Mouse (Mus musculus): ENCODE data around the gene Slit1. TPM values are rescaled to one million over a fixed set of nuclear protein-coding genes. Genes with fewer than 3 reads are reported as not detected.

Slit1 gene
- total and polyA plus RNA-seq, 3 experiments: 0.16 to 0.30 TPM; not detected in 1

DNA sequence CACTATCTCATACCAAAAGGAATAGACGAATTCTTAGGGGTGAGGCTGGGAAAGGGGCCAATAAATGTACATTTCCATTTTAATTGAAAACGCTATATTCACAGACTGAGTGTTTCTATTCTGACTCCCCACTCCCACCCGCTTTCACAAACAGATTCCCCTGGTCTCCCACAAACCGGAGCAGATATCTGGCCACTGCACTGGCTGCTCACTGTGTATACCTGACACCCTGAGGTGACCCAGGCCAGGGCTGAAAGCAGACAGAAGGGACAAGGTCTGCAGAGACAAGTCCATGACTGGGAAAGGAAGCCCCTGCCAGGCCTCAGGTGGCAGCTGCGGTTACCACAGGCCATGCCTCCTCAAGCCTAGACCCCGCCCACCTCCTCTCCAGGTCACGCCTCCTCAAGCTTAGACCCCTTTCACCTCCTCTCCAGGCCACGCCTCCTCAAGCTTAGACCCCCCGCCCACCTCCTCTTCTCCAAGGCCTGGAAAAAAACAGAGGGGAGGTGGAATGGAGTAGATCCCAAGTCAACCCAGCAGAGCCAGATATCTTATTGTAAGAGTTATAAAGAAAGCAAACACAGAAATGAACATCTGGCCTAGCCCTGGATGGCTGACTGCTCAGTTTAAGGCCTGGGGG is 18.5 kb downstream of the Slit1 start:
- no peak overlapping the region for H3K27ac ChIP-seq (ENCODE audit: insufficient read depth, low read depth)
- no peaks in the 10 kb centered on the region for H3K79me2 ChIP-seq (replicated peaks; ENCODE audit: control insufficient read depth, extremely low read depth, insufficient read depth, poor library complexity, severe bottlenecking)
- in situ Hi-C loops (cut with MboI; ENCODE audit: low pct_ligation_motif_present, low pct_unique_long_range_greater_than_20kb, low sequenced_read_pairs) (no loop called here), dilution Hi-C loops (cut with MboI; ENCODE audit: extremely low pct_ligation_motif_present, extremely low pct_unique_long_range_greater_than_20kb, low sequenced_read_pairs) (no loop called here)
- H3K9ac ChIP-seq (ENCODE audit: insufficient read depth, low read depth): no peak overlapping the region
- H3K4me2 ChIP-seq (ENCODE audit: insufficient read depth, low read depth, poor library complexity, severe bottlenecking): no peak overlapping the region
- H3K36me3 ChIP-seq (replicated peaks in 1 of 2; ENCODE audit: control insufficient read depth in 1 of 2, insufficient read depth in 1 of 2, low read length in 1 of 2): no peaks in the 10 kb centered on the region
- peak; percentile 21 for DNase-seq (ENCODE audit: extremely low read depth)
- no peak overlapping the region for H3K4me3 ChIP-seq (replicated peaks in 1 of 3; ENCODE audit: low read depth in 2 of 3, low read length in 2 of 3, poor library complexity in 1 of 3)
- peaks cover 7 to 10% of the 10 kb centered on the region in 2 experiments; a peak in 3 of 4 replicates for H3K4me1 ChIP-seq (ENCODE audit: control insufficient read depth in 1 of 2, insufficient read depth in 2 of 2)
- TF ChIP-seq MAZ (IDR thresholded peaks at IDR 0.05; ENCODE audit: low read depth, low read length) (0 out of 2 replicates have a peak, but pooled peaks have one; percentile 22), NELFE (IDR thresholded peaks at IDR 0.05; ENCODE audit: low read depth, low read length) (no peak)
- no peaks in the 10 kb centered on the region for H3K9me3 ChIP-seq (replicated peaks; ENCODE audit: low read length)
- H3K27me3 ChIP-seq (replicated peaks): peaks cover 36% of the 10 kb centered on the region

DNA sequence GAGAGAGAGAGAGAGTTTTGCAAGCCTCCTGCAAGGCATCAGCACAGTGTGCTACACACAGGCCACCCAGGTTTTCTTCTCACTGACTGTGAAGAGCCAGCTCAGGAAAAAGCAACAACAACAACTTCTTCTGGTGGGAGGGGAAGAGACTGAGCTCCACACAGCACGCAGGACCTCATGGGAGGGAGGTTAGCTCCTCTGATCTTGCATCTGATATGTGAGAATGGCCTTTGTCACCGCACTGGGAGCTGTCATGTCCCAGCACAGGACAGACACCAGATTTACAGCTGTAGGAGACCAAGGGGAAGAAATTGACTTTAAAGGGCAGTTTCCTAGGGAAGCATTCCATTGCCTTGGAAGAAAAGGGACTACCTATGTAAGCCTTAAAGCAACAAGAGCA is 20.1 kb downstream of the Slit1 start:
- Histone ChIP-seq H3K4me3 (replicated peaks in 1 of 3; ENCODE audit: low read depth in 2 of 3, low read length in 2 of 3, poor library complexity in 1 of 3) (no peak overlapping the region), H3K4me2 (ENCODE audit: insufficient read depth, low read depth, poor library complexity, severe bottlenecking) (no peak overlapping the region), H3K9ac (ENCODE audit: insufficient read depth, low read depth) (no peak overlapping the region), H3K4me1 (ENCODE audit: control insufficient read depth in 1 of 2, insufficient read depth in 2 of 2) (peaks cover 7 to 10% of the 10 kb centered on the region in 2 experiments; a peak in 3 of 4 replicates), H3K27me3 (replicated peaks) (peaks cover 26% of the 10 kb centered on the region), H3K79me2 (replicated peaks; ENCODE audit: control insufficient read depth, extremely low read depth, insufficient read depth, poor library complexity, severe bottlenecking) (no peaks in the 10 kb centered on the region), H3K27ac (ENCODE audit: insufficient read depth, low read depth) (no peak overlapping the region), H3K9me3 (replicated peaks; ENCODE audit: low read length) (no peaks in the 10 kb centered on the region), H3K36me3 (replicated peaks in 1 of 2; ENCODE audit: control insufficient read depth in 1 of 2, insufficient read depth in 1 of 2, low read length in 1 of 2) (no peaks in the 10 kb centered on the region)
- TF ChIP-seq USF1 (IDR thresholded peaks at IDR 0.05; ENCODE audit: low read depth, low read length): no peak
- no peak for TF ChIP-seq IRF4 (IDR thresholded peaks at IDR 0.05; ENCODE audit: low read depth, low read length)
- no peak for TF ChIP-seq MAFK (IDR thresholded peaks at IDR 0.05; ENCODE audit: insufficient replicate concordance, low read length)
- no peak for TF ChIP-seq RCOR1 (conservative IDR thresholded peaks at IDR 0.05; ENCODE audit: low read depth, low read length)
- TF ChIP-seq BHLHE40 (IDR thresholded peaks at IDR 0.05; ENCODE audit: low read depth, low read length): no peak
- no peak for TF ChIP-seq EP300 (IDR thresholded peaks at IDR 0.05; ENCODE audit: low read length)
- no peak for TF ChIP-seq RAD21 (IDR thresholded peaks at IDR 0.05; ENCODE audit: low read depth, low read length)
- TF ChIP-seq ELF1 (IDR thresholded peaks at IDR 0.05; ENCODE audit: low read depth, low read length): no peak
- no peak for TF ChIP-seq ZNF384 (IDR thresholded peaks at IDR 0.05; ENCODE audit: low read depth, low read length)
- no peak for TF ChIP-seq TBP (conservative IDR thresholded peaks at IDR 0.05; ENCODE audit: low read depth, low read length)
- TF ChIP-seq GABPA (IDR thresholded peaks at IDR 0.05; ENCODE audit: insufficient replicate concordance, low read depth, low read length): no peak
- TF ChIP-seq CHD2 (IDR thresholded peaks at IDR 0.05; ENCODE audit: low read length): no peak
- in situ Hi-C loops (cut with MboI; ENCODE audit: low pct_ligation_motif_present, low pct_unique_long_range_greater_than_20kb, low sequenced_read_pairs) (no loop called here), dilution Hi-C loops (cut with MboI; ENCODE audit: extremely low pct_ligation_motif_present, extremely low pct_unique_long_range_greater_than_20kb, low sequenced_read_pairs) (no loop called here)
- no peak for DNase-seq (ENCODE audit: extremely low read depth)

All from CH12.LX (cell line).